Mouse (Mus musculus) heart, embryonic 13.5 days (tissue): Measurements from ENCODE around the gene Cfdp1. TPM values are rescaled to one million over a fixed set of nuclear protein-coding genes. Genes with fewer than 3 reads are reported as not detected.

ENCODE experiments used
- ATAC-seq: fragments of 200-750 bp; cut with Nextera tagmentation; 2 replicates; pipeline ENCODE4 v1.8.0; 2017; ENCODE audit warnings: moderate TSS enrichment; ENCODE audit not compliant: insufficient number of reproducible peaks, low FRiP score, low TSS enrichment; ENCODE audit errors: extremely low read depth
- H3K27ac ChIP-seq: fragments of 300-500 bp; sonication (generic); replicated peaks from 2 replicates; pipeline ENCODE4 v1.5.1; 2015; ENCODE audit warnings: moderate library complexity, mild to moderate bottlenecking, inconsistent platforms
- H3K27me3 ChIP-seq: fragments of 300-500 bp; sonication (generic); replicated peaks from 2 replicates; pipeline ENCODE4 v1.6.1; 2015; ENCODE audit warnings: mild to moderate bottlenecking, inconsistent platforms
- H3K36me3 ChIP-seq: fragments of 300-500 bp; sonication (generic); 2 replicates; pipeline ENCODE4 v1.6.1; 2015; ENCODE audit warnings: mild to moderate bottlenecking, inconsistent platforms
- H3K4me1 ChIP-seq: fragments of 300-500 bp; sonication (generic); 2 replicates; pipeline ENCODE4 v1.6.1; 2015; ENCODE audit warnings: inconsistent platforms
- H3K4me2 ChIP-seq: fragments of 300-500 bp; sonication (generic); 2 replicates; pipeline ENCODE4 v1.6.1; 2015; ENCODE audit warnings: inconsistent platforms, mild to moderate bottlenecking, moderate library complexity
- H3K4me3 ChIP-seq: fragments of 300-500 bp; sonication (generic); 2 replicates; pipeline ENCODE4 v1.5.1; 2015; ENCODE audit warnings: moderate library complexity, mild to moderate bottlenecking, inconsistent platforms
- H3K9ac ChIP-seq: fragments of 300-500 bp; sonication (generic); 2 replicates; pipeline ENCODE4 v1.6.1; 2015; ENCODE audit warnings: inconsistent platforms, mild to moderate bottlenecking, moderate library complexity
- H3K9me3 ChIP-seq: fragments of 300-500 bp; sonication (generic); 2 replicates; pipeline ENCODE4 v1.6.1; 2016; ENCODE audit warnings: inconsistent platforms
- WGBS: fragments of 180-500 bp; shearing (Covaris S2); methylation state at CpG from one replicate; pipeline ENCODE4 v1.1.7; 2015; ENCODE audit warnings: mixed read lengths; 5-methylcytosine and 5-hydroxymethylcytosine counted together
- polyA plus RNA-seq: library from polyadenylated mRNA; unstranded; fragments of >200 nt; fragmentation: Nextera tagmentation; extraction: Ambion mirVana; gene quantifications from 2 replicates; pipeline ENCODE4 v1.2.1, GENCODE M21; 2015

The Cfdp1 gene
- polyA plus RNA-seq, 1 experiment from 2014 or later = 132 TPM

DNA sequence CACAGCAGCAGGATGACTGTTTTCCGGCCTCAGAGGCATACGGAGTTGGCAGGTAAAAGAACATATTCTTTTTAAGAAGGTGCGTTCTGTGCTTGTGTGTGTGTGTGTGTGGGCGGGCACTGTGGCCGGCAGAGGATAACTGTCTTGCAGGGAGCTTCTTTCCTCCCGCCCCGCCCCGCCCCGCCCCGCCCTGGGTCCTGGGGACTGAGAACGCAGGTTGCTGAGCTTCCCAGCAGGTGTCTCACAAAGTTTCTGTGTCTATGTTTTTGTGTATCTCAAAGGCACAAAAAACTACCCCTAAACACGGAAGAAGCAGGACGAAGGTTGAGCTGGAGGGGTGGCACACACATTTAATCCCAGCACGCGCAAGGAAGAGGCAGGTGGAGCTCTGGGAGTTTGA lies 84.8 kb downstream of the Cfdp1 start:
- H3K9ac ChIP-seq = peak overlapping the region; percentile 25; the same call in 1 of the 2 replicates
- H3K9me3 ChIP-seq = no peaks in the 10 kb centered on the region
- H3K4me1 ChIP-seq = peaks cover 44% of the 10 kb centered on the region
- no peaks in the 10 kb centered on the region for H3K27me3 ChIP-seq
- H3K27ac ChIP-seq = peak overlapping the region; percentile 62
- ATAC-seq = no peak
- H3K4me3 ChIP-seq = no peak overlapping the region
- WGBS = 75% methylated on average over 15 of the region's 15 CpGs
- H3K36me3 ChIP-seq = peaks cover 59% of the 10 kb centered on the region
- H3K4me2 ChIP-seq = no peak overlapping the region

GRCm38 (mm10) chr8:111768651-111769050 lies 85.4 kb downstream of the Cfdp1 start:
- Histone ChIP-seq H3K27me3 (no peaks in the 10 kb centered on the region), H3K4me1 (peaks cover 38% of the 10 kb centered on the region), H3K36me3 (peaks cover 61% of the 10 kb centered on the region), H3K9me3 (no peaks in the 10 kb centered on the region), H3K4me2 (no peak overlapping the region), H3K27ac (no peak overlapping the region), H3K9ac (no peak overlapping the region), H3K4me3 (no peak overlapping the region)
- ATAC-seq = no peak
- WGBS = 88% methylated on average over 6 of the region's 6 CpGs

- Histone ChIP-seq H3K27ac (no peak overlapping the region), H3K36me3 (peaks cover 54% of the 10 kb centered on the region), H3K4me2 (no peak overlapping the region), H3K4me3 (no peak overlapping the region), H3K4me1 (peaks cover 11% of the 10 kb centered on the region), H3K27me3 (no peaks in the 10 kb centered on the region), H3K9me3 (no peaks in the 10 kb centered on the region), H3K9ac (no peak overlapping the region)
- no peak for ATAC-seq
- 83% methylated on average over 4 of the region's 4 CpGs for WGBS
Observed at GRCm38 (mm10) chr8:111765616-111766015, 88.5 kb downstream of the Cfdp1 start.

DNA sequence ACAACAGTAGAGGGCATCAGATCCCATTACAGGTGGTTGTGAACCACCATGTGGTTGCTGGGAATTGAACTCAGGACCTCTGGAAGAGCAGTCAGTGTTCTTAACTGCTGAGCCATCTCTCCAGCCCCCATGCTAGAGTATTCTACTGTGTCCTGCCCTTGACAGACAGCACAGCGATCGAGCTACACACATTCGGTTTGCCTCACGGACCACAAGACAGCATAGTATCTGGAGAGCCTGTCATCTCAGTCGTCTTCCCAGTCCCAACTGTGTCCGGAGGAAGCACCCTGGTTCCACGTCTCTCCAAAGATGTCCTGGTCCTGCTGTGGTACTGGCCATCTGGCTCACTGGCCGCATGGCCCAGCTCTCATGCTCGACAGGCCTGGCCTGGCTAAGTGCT lies 89.0 kb downstream of the Cfdp1 start:
- no peaks in the 10 kb centered on the region for H3K9me3 ChIP-seq
- 92% methylated on average over 9 of the region's 9 CpGs for WGBS

GRCm38 (mm10) chr8:111760708-111761107 lies 93.4 kb downstream of the Cfdp1 start:
- no peak overlapping the region for H3K4me3 ChIP-seq
- H3K4me2 ChIP-seq = no peak overlapping the region
- H3K9me3 ChIP-seq = no peaks in the 10 kb centered on the region
- H3K27me3 ChIP-seq = no peaks in the 10 kb centered on the region
- peaks cover 20% of the 10 kb centered on the region for H3K36me3 ChIP-seq
- whole genome bisulfite sequencing = 87% methylated on average over 13 of the region's 13 CpGs
- no peaks in the 10 kb centered on the region for H3K4me1 ChIP-seq
- no peak overlapping the region for H3K27ac ChIP-seq
- ATAC-seq = no peak
- H3K9ac ChIP-seq = no peak overlapping the region

More for the DNA sequence above, 89.0 kb downstream of the Cfdp1 start:
- Histone ChIP-seq H3K4me1 (peaks cover 8% of the 10 kb centered on the region), H3K27me3 (no peaks in the 10 kb centered on the region), H3K27ac (no peak overlapping the region), H3K4me3 (no peak overlapping the region), H3K36me3 (peaks cover 54% of the 10 kb centered on the region), H3K9ac (no peak overlapping the region), H3K4me2 (no peak overlapping the region)
- ATAC-seq = no peak

DNA sequence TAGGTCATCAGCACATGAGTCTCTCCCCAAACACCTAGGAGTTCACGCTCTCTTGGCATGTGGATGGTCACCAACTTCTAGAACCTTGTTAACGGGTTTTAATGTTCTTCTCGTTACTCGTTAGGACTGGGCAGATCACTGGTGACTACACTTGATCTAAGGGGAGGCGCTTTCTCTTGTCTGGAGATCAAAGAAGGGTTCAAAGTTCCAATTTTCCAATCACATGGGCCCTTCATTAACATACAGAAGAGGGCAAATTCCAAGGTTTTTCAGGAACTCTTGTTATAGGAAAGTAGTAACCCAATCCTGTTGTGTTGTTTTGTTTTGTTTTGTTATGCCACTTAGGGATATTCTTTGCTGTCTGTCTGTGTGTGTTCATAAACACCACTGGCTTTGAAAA lies 95.3 kb downstream of the Cfdp1 start:
- Histone ChIP-seq H3K4me2 (no peak overlapping the region), H3K27ac (no peak overlapping the region)

DNA sequence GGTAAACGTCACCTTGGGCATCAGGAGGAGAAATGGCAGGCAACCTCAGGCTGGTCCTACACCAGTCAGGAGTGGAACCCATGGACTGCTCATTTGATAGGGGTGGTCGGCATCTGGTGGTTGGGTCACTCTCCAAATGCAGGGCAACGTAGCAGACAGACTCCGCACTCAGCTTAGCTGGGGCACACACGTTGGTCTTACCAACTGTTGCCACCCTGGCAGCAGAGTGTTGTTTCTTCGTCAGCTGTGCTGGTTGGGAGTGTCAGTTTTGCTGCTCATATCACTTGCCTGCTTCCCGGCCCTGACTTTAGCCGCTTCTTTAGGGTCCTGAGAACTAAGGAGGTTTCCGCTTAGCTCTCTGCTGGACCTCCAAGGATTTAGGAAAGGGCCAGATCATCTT lies 96.5 kb downstream of the Cfdp1 start:
- no peaks in the 10 kb centered on the region for H3K27me3 ChIP-seq
- no peak overlapping the region for H3K9ac ChIP-seq
- 81% methylated on average over 9 of the region's 9 CpGs for WGBS
- no peak overlapping the region for H3K4me2 ChIP-seq
- no peak for ATAC-seq
- H3K4me1 ChIP-seq = peaks cover 17% of the 10 kb centered on the region
- no peak overlapping the region for H3K27ac ChIP-seq
- H3K9me3 ChIP-seq = no peaks in the 10 kb centered on the region
- no peaks in the 10 kb centered on the region for H3K36me3 ChIP-seq
- H3K4me3 ChIP-seq = no peak overlapping the region

More for the DNA sequence above, 95.3 kb downstream of the Cfdp1 start:
- H3K9me3 ChIP-seq = no peaks in the 10 kb centered on the region
- ATAC-seq = no peak
- 73% methylated on average over 5 of the region's 5 CpGs for whole genome bisulfite sequencing
- H3K9ac ChIP-seq = no peak overlapping the region
- no peak overlapping the region for H3K4me3 ChIP-seq
- no peaks in the 10 kb centered on the region for H3K27me3 ChIP-seq
- peaks cover 3% of the 10 kb centered on the region; the same call in 1 of the 2 replicates for H3K36me3 ChIP-seq
- H3K4me1 ChIP-seq = peaks cover 12% of the 10 kb centered on the region

DNA sequence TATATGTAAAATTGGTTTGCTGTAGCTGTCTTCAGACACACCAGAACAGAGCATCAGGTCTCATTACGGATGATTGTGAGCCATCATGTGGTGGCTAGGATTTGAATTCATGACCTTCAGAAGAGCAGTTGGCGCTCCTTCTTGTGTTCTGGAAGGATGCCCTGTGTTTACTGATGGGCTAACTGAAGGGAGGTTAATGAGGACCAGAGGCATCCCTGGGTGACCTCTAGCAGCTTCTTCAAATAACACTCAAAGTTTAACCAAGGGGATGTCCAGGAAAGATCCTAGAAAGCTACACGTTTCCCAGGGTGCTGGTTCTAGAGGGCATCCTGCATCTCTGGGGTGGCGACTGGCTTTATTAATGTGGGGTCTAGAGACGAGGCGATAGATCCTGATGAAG lies 99.4 kb downstream of the Cfdp1 start:
- Histone ChIP-seq H3K27me3 (no peaks in the 10 kb centered on the region), H3K9me3 (no peaks in the 10 kb centered on the region), H3K9ac (no peak overlapping the region), H3K36me3 (no peaks in the 10 kb centered on the region), H3K27ac (no peak overlapping the region), H3K4me2 (no peak overlapping the region), H3K4me1 (peaks cover 17% of the 10 kb centered on the region), H3K4me3 (no peak overlapping the region)
- no peak for ATAC-seq
- 80% methylated on average over 6 of the region's 6 CpGs for WGBS

DNA sequence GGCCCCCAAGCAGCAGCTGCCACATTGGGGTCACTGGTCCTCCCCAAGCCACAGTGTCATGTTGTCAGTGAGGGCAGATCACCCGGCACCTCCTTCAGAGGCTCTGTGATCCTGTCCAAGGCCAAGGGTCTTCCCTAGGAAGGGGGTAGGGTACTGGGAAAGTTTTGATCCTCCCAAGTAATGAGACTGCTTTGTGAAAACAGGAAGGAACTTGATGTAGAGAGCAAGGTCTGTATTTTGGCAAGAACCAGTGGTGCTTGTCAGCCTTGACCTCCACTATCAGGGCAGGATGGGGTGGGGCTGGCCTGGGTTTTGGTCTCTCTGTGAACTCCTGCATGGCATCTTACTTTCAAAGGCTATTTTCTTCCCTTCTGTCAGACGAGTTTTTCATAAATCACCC lies 100.0 kb downstream of the Cfdp1 start:
- H3K4me1 ChIP-seq = peaks cover 17% of the 10 kb centered on the region
- H3K27me3 ChIP-seq = no peaks in the 10 kb centered on the region
- no peak overlapping the region for H3K4me3 ChIP-seq
- no peaks in the 10 kb centered on the region for H3K36me3 ChIP-seq
- H3K27ac ChIP-seq = peak overlapping the region; percentile 25; the same call in 1 of the 2 replicates
- no peak for ATAC-seq
- no peak overlapping the region for H3K4me2 ChIP-seq
- H3K9me3 ChIP-seq = no peaks in the 10 kb centered on the region
- 25% methylated on average over 2 of the region's 2 CpGs for WGBS
- H3K9ac ChIP-seq = no peak overlapping the region

DNA sequence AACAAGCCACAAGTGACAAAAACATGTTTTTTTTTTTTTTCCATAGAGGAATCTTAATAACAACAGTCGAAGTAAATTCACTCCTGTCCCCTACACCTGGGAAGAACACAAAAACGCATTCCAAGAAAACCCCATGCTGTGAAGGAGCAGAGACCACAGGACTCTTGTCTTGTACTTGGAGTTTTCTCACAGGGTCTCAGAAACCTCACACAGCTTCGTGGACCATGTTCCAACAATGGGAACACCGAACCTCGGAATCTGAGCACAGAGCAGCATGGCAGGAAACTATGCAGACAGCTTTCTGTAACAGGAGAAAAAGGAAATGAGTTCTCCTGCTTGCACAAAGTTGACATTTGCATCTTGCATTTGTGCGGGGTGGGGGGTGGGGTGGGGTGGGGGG lies 105.3 kb downstream of the Cfdp1 start:
- ATAC-seq = no peak

DNA sequence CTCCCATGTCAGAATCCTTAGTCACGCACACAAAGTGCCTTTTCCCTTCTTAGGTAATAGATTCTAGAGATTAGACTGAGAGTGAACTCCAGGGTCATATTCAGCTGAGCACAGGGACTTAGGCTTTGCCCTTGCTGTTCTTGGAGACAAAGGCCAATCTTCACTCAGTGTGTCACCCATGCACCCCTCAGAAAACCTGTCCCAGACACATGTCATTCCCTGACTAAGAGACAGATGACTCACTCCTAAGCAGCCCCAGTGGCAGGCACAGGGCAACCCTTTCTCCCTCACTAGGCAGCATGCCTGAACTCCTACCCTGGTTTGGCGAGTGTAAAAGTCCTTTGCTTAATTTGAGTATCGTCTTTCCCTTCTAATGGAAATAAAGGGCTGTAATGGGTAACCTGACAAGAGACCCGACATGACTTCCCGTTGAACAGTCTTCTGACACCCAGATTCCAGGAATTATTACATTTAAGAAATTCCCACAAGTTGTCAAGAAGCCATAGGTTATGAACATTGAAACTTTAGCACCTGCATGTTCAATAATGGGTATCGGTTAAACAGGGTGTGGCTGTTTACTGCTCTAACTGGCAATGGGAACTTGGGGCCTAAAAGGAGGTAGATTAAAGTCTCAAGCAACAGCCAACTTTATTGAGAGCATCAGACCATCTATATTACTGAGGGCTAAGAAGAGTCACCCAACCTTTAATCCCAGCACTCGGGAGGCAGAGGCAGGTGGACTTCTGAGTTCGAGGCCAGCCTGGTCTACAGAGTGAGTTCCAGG lies 106.0 kb downstream of the Cfdp1 start:
- Histone ChIP-seq H3K4me3 (no peak overlapping the region), H3K9me3 (no peaks in the 10 kb centered on the region), H3K9ac (no peak overlapping the region), H3K4me2 (no peak overlapping the region), H3K27me3 (no peaks in the 10 kb centered on the region), H3K36me3 (no peaks in the 10 kb centered on the region), H3K4me1 (peaks cover 40% of the 10 kb centered on the region), H3K27ac (peak overlapping the region; percentile 22; the same call in 1 of the 2 replicates)
- no peak for ATAC-seq
- 78% methylated on average over 8 of the region's 8 CpGs for WGBS

More for the DNA sequence above, 105.3 kb downstream of the Cfdp1 start:
- no peaks in the 10 kb centered on the region for H3K27me3 ChIP-seq
- no peak overlapping the region for H3K4me2 ChIP-seq
- H3K9me3 ChIP-seq = no peaks in the 10 kb centered on the region
- no peaks in the 10 kb centered on the region for H3K36me3 ChIP-seq
- 44% methylated on average over 6 of the region's 6 CpGs for WGBS
- no peak overlapping the region for H3K9ac ChIP-seq
- H3K4me3 ChIP-seq = no peak overlapping the region
- peaks cover 45% of the 10 kb centered on the region for H3K4me1 ChIP-seq
- no peak overlapping the region for H3K27ac ChIP-seq
